Mouse (Mus musculus): ENCODE data around the gene Filip1. TPM values are rescaled to one million over a fixed set of nuclear protein-coding genes. Genes with fewer than 3 reads are reported as not detected.
"Not testable (repeated sequence)": the region's sequence is repeated elsewhere in the genome, so short reads cannot be mapped to it uniquely, and the experiment has no call there.

The Filip1 gene
- polyA plus RNA-seq, 1 experiment from 2014 or later, result 2.5 TPM

GRCm38 (mm10) chr9:80026017-80026416, 13.4 kb upstream of the Filip1 start:
- 5% methylated on average over 2 of the region's 2 CpGs for WGBS
- Histone ChIP-seq H3K36me3 (ENCODE audit: control insufficient read depth, insufficient read depth, low read length) (no peaks in the 10 kb centered on the region), H3K4me1 (ENCODE audit: control insufficient read depth, insufficient read depth, low read length) (no peaks in the 10 kb centered on the region), H3K4me3 (ENCODE audit: low read depth, low read length) (no peak overlapping the region), H3K4me2 (ENCODE audit: low read length) (no peak overlapping the region), H3K27me3 (replicated peaks; ENCODE audit: control insufficient read depth, insufficient read depth, low read length) (no peaks in the 10 kb centered on the region), H3K9ac (ENCODE audit: low read length) (no peak overlapping the region), H3K9me3 (replicated peaks; ENCODE audit: control insufficient read depth, low read length) (no peaks in the 10 kb centered on the region), H3K27ac (ENCODE audit: low read depth, low read length) (no peak overlapping the region)
- ATAC-seq (peak; percentile 61; the same call in 1 of the 2 replicates), DNase-seq (ENCODE audit: low spot score) (peak; percentile 77)

GRCm38 (mm10) chr9:80025347-80025746, 12.7 kb upstream of the Filip1 start:
- not testable (repeated sequence) for H3K9me3 ChIP-seq (replicated peaks; ENCODE audit: control insufficient read depth, low read length); H3K9ac ChIP-seq (ENCODE audit: low read length); H3K4me2 ChIP-seq (ENCODE audit: low read length); H3K36me3 ChIP-seq (ENCODE audit: control insufficient read depth, insufficient read depth, low read length); H3K4me1 ChIP-seq (ENCODE audit: control insufficient read depth, insufficient read depth, low read length); DNase-seq (ENCODE audit: low spot score); ATAC-seq; H3K27me3 ChIP-seq (replicated peaks; ENCODE audit: control insufficient read depth, insufficient read depth, low read length); H3K4me3 ChIP-seq (ENCODE audit: low read depth, low read length); H3K27ac ChIP-seq (ENCODE audit: low read depth, low read length)
- 94% methylated on average over 5 of the region's 5 CpGs for WGBS

- Histone ChIP-seq H3K9me3 (replicated peaks; ENCODE audit: control insufficient read depth, low read length) (no peaks in the 10 kb centered on the region), H3K4me3 (ENCODE audit: low read depth, low read length) (no peak overlapping the region), H3K9ac (ENCODE audit: low read length) (no peak overlapping the region), H3K27me3 (replicated peaks; ENCODE audit: control insufficient read depth, insufficient read depth, low read length) (no peaks in the 10 kb centered on the region), H3K4me2 (ENCODE audit: low read length) (no peak overlapping the region), H3K4me1 (ENCODE audit: control insufficient read depth, insufficient read depth, low read length) (no peaks in the 10 kb centered on the region), H3K27ac (ENCODE audit: low read depth, low read length) (no peak overlapping the region), H3K36me3 (ENCODE audit: control insufficient read depth, insufficient read depth, low read length) (no peaks in the 10 kb centered on the region)
- ATAC-seq (no peak), DNase-seq (ENCODE audit: low spot score) (no peak)
- WGBS, result 77% methylated on average over 8 of the region's 8 CpGs
Measured at GRCm38 (mm10) chr9:80022821-80023220, 10.2 kb upstream of the Filip1 start.

- H3K36me3 ChIP-seq (ENCODE audit: control insufficient read depth, insufficient read depth, low read length), result no peaks in the 10 kb centered on the region
- no peak overlapping the region for H3K27ac ChIP-seq (ENCODE audit: low read depth, low read length)
- ATAC-seq (no peak), DNase-seq (ENCODE audit: low spot score) (no peak)
- H3K9me3 ChIP-seq (replicated peaks; ENCODE audit: control insufficient read depth, low read length), result no peaks in the 10 kb centered on the region
- H3K27me3 ChIP-seq (replicated peaks; ENCODE audit: control insufficient read depth, insufficient read depth, low read length), result no peaks in the 10 kb centered on the region
- H3K9ac ChIP-seq (ENCODE audit: low read length), result no peak overlapping the region
- H3K4me1 ChIP-seq (ENCODE audit: control insufficient read depth, insufficient read depth, low read length), result no peaks in the 10 kb centered on the region
- WGBS, result 25% methylated on average over 1 of the region's 1 CpGs
- no peak overlapping the region for H3K4me2 ChIP-seq (ENCODE audit: low read length)
- H3K4me3 ChIP-seq (ENCODE audit: low read depth, low read length), result no peak overlapping the region
Measured at GRCm38 (mm10) chr9:80021648-80022047, 9.0 kb upstream of the Filip1 start.

GRCm38 (mm10) chr9:80020429-80020828, 7.8 kb upstream of the Filip1 start:
- H3K4me1 ChIP-seq (ENCODE audit: control insufficient read depth, insufficient read depth, low read length), result no peaks in the 10 kb centered on the region
- ATAC-seq (no peak), DNase-seq (ENCODE audit: low spot score) (no peak)
- H3K9me3 ChIP-seq (replicated peaks; ENCODE audit: control insufficient read depth, low read length), result no peaks in the 10 kb centered on the region
- H3K4me3 ChIP-seq (ENCODE audit: low read depth, low read length), result no peak overlapping the region
- H3K36me3 ChIP-seq (ENCODE audit: control insufficient read depth, insufficient read depth, low read length), result no peaks in the 10 kb centered on the region
- H3K9ac ChIP-seq (ENCODE audit: low read length), result no peak overlapping the region
- H3K27ac ChIP-seq (ENCODE audit: low read depth, low read length), result no peak overlapping the region
- H3K27me3 ChIP-seq (replicated peaks; ENCODE audit: control insufficient read depth, insufficient read depth, low read length), result no peaks in the 10 kb centered on the region
- 71% methylated on average over 3 of the region's 3 CpGs for WGBS
- H3K4me2 ChIP-seq (ENCODE audit: low read length), result no peak overlapping the region

GRCm38 (mm10) chr9:80012016-80012415, 635 bp downstream of the Filip1 start:
- Histone ChIP-seq H3K27ac (ENCODE audit: low read depth, low read length) (no peak overlapping the region), H3K27me3 (replicated peaks; ENCODE audit: control insufficient read depth, insufficient read depth, low read length) (no peaks in the 10 kb centered on the region), H3K4me2 (ENCODE audit: low read length) (no peak overlapping the region), H3K9me3 (replicated peaks; ENCODE audit: control insufficient read depth, low read length) (no peaks in the 10 kb centered on the region), H3K4me1 (ENCODE audit: control insufficient read depth, insufficient read depth, low read length) (no peaks in the 10 kb centered on the region), H3K9ac (ENCODE audit: low read length) (no peak overlapping the region), H3K4me3 (ENCODE audit: low read depth, low read length) (no peak overlapping the region), H3K36me3 (ENCODE audit: control insufficient read depth, insufficient read depth, low read length) (no peaks in the 10 kb centered on the region)
- ATAC-seq (no peak), DNase-seq (ENCODE audit: low spot score) (no peak)
- WGBS, result 91% methylated on average over 13 of the region's 13 CpGs

GRCm38 (mm10) chr9:80002394-80003188, 10.1 kb downstream of the Filip1 start:
- Histone ChIP-seq H3K4me2 (ENCODE audit: low read length) (no peak overlapping the region), H3K27me3 (replicated peaks; ENCODE audit: control insufficient read depth, insufficient read depth, low read length) (no peaks in the 10 kb centered on the region), H3K9ac (ENCODE audit: low read length) (no peak overlapping the region), H3K36me3 (ENCODE audit: control insufficient read depth, insufficient read depth, low read length) (no peaks in the 10 kb centered on the region), H3K4me3 (ENCODE audit: low read depth, low read length) (no peak overlapping the region), H3K9me3 (replicated peaks; ENCODE audit: control insufficient read depth, low read length) (no peaks in the 10 kb centered on the region), H3K27ac (ENCODE audit: low read depth, low read length) (no peak overlapping the region), H3K4me1 (ENCODE audit: control insufficient read depth, insufficient read depth, low read length) (no peaks in the 10 kb centered on the region)
- WGBS, result 37% methylated on average over 14 of the region's 14 CpGs
- ATAC-seq, result peak; percentile 90
- peak; percentile 86 for DNase-seq (ENCODE audit: low spot score)

GRCm38 (mm10) chr9:79997282-79997681, 15.4 kb downstream of the Filip1 start:
- WGBS, result 95% methylated on average over 6 of the region's 6 CpGs
- Histone ChIP-seq H3K4me2 (ENCODE audit: low read length) (no peak overlapping the region), H3K36me3 (ENCODE audit: control insufficient read depth, insufficient read depth, low read length) (no peaks in the 10 kb centered on the region), H3K9me3 (replicated peaks; ENCODE audit: control insufficient read depth, low read length) (no peaks in the 10 kb centered on the region), H3K27ac (ENCODE audit: low read depth, low read length) (no peak overlapping the region), H3K4me3 (ENCODE audit: low read depth, low read length) (no peak overlapping the region), H3K27me3 (replicated peaks; ENCODE audit: control insufficient read depth, insufficient read depth, low read length) (no peaks in the 10 kb centered on the region), H3K9ac (ENCODE audit: low read length) (no peak overlapping the region), H3K4me1 (ENCODE audit: control insufficient read depth, insufficient read depth, low read length) (no peaks in the 10 kb centered on the region)
- DNase-seq (ENCODE audit: low spot score) (no peak), ATAC-seq (no peak)

- ATAC-seq (no peak), DNase-seq (ENCODE audit: low spot score) (no peak)
- WGBS, result 93% methylated on average over 5 of the region's 5 CpGs
- H3K27ac ChIP-seq (ENCODE audit: low read depth, low read length), result no peak overlapping the region
- no peak overlapping the region for H3K4me2 ChIP-seq (ENCODE audit: low read length)
- no peaks in the 10 kb centered on the region for H3K4me1 ChIP-seq (ENCODE audit: control insufficient read depth, insufficient read depth, low read length)
- H3K9me3 ChIP-seq (replicated peaks; ENCODE audit: control insufficient read depth, low read length), result no peaks in the 10 kb centered on the region
- H3K4me3 ChIP-seq (ENCODE audit: low read depth, low read length), result no peak overlapping the region
- H3K9ac ChIP-seq (ENCODE audit: low read length), result no peak overlapping the region
- no peaks in the 10 kb centered on the region for H3K36me3 ChIP-seq (ENCODE audit: control insufficient read depth, insufficient read depth, low read length)
- no peaks in the 10 kb centered on the region for H3K27me3 ChIP-seq (replicated peaks; ENCODE audit: control insufficient read depth, insufficient read depth, low read length)
Measured at GRCm38 (mm10) chr9:79994296-79994695, 18.4 kb downstream of the Filip1 start.

Data from forebrain, embryonic 14.5 days (tissue).